Mouse (Mus musculus): ENCODE data around the gene Ank2. TPM values are rescaled to one million over a fixed set of nuclear protein-coding genes. Genes with fewer than 3 reads are reported as not detected.

Ank2 gene
- polyA plus RNA-seq, 1 experiment, result 4.6 TPM

DNA sequence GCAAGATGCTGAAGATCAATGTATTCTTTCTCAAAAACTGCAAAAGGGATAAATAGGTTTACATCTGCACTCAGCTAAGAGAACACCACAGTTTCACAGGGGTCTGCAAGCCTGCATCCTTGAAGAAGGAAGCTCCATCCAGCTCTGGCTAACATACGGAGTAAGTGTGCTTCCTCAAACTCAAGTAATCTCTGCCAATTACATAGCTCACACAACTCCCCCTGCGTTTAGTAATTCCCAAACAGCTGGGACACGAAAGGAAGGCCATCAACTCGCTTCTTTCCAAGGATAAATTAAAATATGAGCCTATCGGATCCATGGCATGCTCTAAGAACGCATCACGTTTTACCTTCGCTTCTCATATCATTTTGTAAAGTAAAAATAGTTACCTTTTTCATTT is 137.3 kb downstream of the Ank2 start:
- H3K4me1 ChIP-seq (replicated peaks; ENCODE audit: control insufficient read depth, insufficient read depth, low read length), result no peaks in the 10 kb centered on the region
- no peak for TF ChIP-seq CTCF (IDR thresholded peaks at IDR 0.05; ENCODE audit: borderline replicate concordance, control insufficient read depth, extremely low read depth, insufficient read depth, low read length, poor library complexity)
- no peak for TF ChIP-seq POLR2A (IDR thresholded peaks at IDR 0.05; ENCODE audit: control insufficient read depth, extremely low read depth, insufficient read depth, low read length, poor library complexity)
- no peak overlapping the region for H3K27ac ChIP-seq (ENCODE audit: control insufficient read depth, insufficient read depth, low read length)
- WGBS, result 88% methylated on average over 8 of the region's 8 CpGs
- no peak overlapping the region for H3K4me3 ChIP-seq (ENCODE audit: control insufficient read depth, insufficient read depth, low read length)
- H3K27me3 ChIP-seq (ENCODE audit: control insufficient read depth, insufficient read depth, low read length), result no peaks in the 10 kb centered on the region
- no peaks in the 10 kb centered on the region for H3K36me3 ChIP-seq (ENCODE audit: control insufficient read depth, insufficient read depth, low read length)
- no peak for DNase-seq

DNA sequence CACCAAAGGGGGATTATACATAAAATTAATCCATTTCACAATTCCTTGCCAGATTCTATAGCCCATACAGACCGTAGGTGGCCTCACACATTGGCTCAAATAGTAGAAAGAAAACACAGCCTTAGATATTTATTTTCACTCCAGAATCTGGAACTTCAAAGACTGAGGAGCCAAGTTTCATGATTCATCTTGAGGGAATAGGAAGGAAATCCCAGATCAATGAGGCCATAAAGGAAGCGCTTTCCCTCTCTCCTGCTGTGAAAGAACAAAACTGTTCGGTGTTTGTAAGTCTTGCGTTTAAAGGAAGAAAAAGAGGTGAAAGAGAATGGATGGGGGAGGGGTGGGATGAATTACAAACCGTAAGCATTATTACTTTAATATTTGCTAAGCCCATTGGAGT is 137.8 kb downstream of the Ank2 start:
- Histone ChIP-seq H3K27ac (ENCODE audit: control insufficient read depth, insufficient read depth, low read length) (no peak overlapping the region), H3K4me1 (replicated peaks; ENCODE audit: control insufficient read depth, insufficient read depth, low read length) (no peaks in the 10 kb centered on the region), H3K4me3 (ENCODE audit: control insufficient read depth, insufficient read depth, low read length) (no peak overlapping the region), H3K36me3 (ENCODE audit: control insufficient read depth, insufficient read depth, low read length) (no peaks in the 10 kb centered on the region), H3K27me3 (ENCODE audit: control insufficient read depth, insufficient read depth, low read length) (no peaks in the 10 kb centered on the region)
- WGBS, result 68% methylated on average over 5 of the region's 5 CpGs
- no peak for DNase-seq
- TF ChIP-seq CTCF (IDR thresholded peaks at IDR 0.05; ENCODE audit: borderline replicate concordance, control insufficient read depth, extremely low read depth, insufficient read depth, low read length, poor library complexity) (no peak), POLR2A (IDR thresholded peaks at IDR 0.05; ENCODE audit: control insufficient read depth, extremely low read depth, insufficient read depth, low read length, poor library complexity) (no peak)

DNA sequence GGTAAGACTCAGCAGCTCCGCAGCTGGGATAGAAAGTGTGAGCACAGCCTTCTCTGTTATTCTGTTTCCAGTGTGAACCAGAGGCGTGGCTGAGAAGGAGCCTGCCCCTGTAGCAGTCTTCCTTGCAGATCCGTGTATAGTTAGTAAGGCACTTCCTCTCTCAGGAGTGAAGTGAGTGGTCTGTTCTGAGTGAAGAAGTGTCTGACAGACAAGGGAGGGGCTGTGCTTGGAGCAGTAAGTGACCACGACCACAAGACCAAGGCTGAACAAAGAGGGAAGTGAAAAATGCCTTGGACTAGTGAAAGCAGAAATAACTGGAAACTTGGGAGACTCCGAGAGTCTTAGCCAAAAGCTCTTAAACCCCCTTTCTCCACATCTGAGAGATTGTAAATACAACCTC is 143.9 kb downstream of the Ank2 start:
- H3K27me3 ChIP-seq (ENCODE audit: control insufficient read depth, insufficient read depth, low read length), result no peaks in the 10 kb centered on the region

DNA sequence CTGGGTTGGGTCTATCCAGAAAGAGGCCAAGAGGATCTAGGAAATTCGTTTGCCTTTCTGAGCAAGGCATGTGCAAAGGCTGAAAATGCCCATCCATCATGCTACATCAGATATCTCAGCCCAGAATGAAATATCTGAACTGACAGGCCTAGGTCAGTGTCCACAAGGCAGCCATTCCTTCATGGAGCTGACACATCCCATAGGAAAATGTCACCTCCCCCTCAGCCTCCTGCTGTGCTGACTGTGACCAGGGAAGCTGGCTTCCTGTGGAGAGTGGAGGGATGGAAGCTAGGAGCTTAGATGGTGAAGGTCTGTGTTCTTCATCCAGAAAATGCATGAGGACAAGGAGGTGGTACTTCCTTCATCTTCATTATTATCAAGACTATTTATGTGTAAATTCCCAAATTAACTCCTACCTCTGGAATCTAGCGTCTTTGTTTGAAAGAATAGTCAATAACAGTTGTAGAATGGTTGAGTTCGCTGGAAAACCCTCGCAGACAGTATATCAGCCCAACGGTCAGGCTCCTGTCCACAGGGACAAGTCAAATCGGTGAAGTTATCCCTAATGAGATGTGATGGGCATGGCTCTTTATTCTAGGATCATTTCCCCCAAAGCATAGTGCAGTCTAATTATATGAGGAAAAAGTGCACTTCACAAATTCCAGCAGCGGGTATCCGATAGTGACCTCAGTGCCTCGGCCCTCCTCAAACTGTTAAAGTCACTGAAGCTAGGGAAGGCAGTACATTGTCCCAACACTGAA is 148.4 kb downstream of the Ank2 start:
- no peak overlapping the region for H3K4me3 ChIP-seq (ENCODE audit: control insufficient read depth, insufficient read depth, low read length)
- H3K4me1 ChIP-seq (replicated peaks; ENCODE audit: control insufficient read depth, insufficient read depth, low read length), result no peaks in the 10 kb centered on the region
- TF ChIP-seq POLR2A (IDR thresholded peaks at IDR 0.05; ENCODE audit: control insufficient read depth, extremely low read depth, insufficient read depth, low read length, poor library complexity) (no peak), CTCF (IDR thresholded peaks at IDR 0.05; ENCODE audit: borderline replicate concordance, control insufficient read depth, extremely low read depth, insufficient read depth, low read length, poor library complexity) (no peak)
- DNase-seq, result no peak
- 90% methylated on average over 9 of the region's 9 CpGs for WGBS
- no peaks in the 10 kb centered on the region for H3K36me3 ChIP-seq (ENCODE audit: control insufficient read depth, insufficient read depth, low read length)
- H3K27me3 ChIP-seq (ENCODE audit: control insufficient read depth, insufficient read depth, low read length), result no peaks in the 10 kb centered on the region
- H3K27ac ChIP-seq (ENCODE audit: control insufficient read depth, insufficient read depth, low read length), result no peak overlapping the region

More for the DNA sequence above, 143.9 kb downstream of the Ank2 start:
- no peaks in the 10 kb centered on the region for H3K36me3 ChIP-seq (ENCODE audit: control insufficient read depth, insufficient read depth, low read length)
- no peak overlapping the region for H3K27ac ChIP-seq (ENCODE audit: control insufficient read depth, insufficient read depth, low read length)
- H3K4me3 ChIP-seq (ENCODE audit: control insufficient read depth, insufficient read depth, low read length), result no peak overlapping the region
- no peaks in the 10 kb centered on the region for H3K4me1 ChIP-seq (replicated peaks; ENCODE audit: control insufficient read depth, insufficient read depth, low read length)
- no peak for DNase-seq
- WGBS, result 26% methylated on average over 5 of the region's 5 CpGs
- TF ChIP-seq POLR2A (IDR thresholded peaks at IDR 0.05; ENCODE audit: control insufficient read depth, extremely low read depth, insufficient read depth, low read length, poor library complexity) (no peak), CTCF (IDR thresholded peaks at IDR 0.05; ENCODE audit: borderline replicate concordance, control insufficient read depth, extremely low read depth, insufficient read depth, low read length, poor library complexity) (no peak)

DNA sequence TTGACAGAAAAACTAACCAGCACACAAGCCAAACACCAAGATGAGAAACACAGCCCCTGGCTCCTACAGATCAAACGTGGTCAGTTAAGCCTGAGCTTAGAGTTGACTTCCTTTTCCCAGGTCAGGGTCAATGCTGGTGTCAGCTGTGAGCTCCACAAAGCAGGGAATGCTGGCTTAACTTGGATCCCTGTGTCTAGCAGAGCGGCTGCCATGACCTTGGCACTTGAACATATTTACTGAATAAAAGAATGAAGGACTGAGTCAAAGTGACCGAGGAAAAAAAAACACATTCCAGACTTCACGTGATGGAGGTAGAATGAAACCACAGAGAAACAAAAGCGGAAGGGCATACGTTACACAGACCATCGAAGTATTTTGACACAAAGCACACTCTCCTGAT is 150.2 kb downstream of the Ank2 start:
- no peaks in the 10 kb centered on the region for H3K4me1 ChIP-seq (replicated peaks; ENCODE audit: control insufficient read depth, insufficient read depth, low read length)
- H3K4me3 ChIP-seq (ENCODE audit: control insufficient read depth, insufficient read depth, low read length), result no peak overlapping the region
- TF ChIP-seq POLR2A (IDR thresholded peaks at IDR 0.05; ENCODE audit: control insufficient read depth, extremely low read depth, insufficient read depth, low read length, poor library complexity), result no peak
- no peak for TF ChIP-seq CTCF (IDR thresholded peaks at IDR 0.05; ENCODE audit: borderline replicate concordance, control insufficient read depth, extremely low read depth, insufficient read depth, low read length, poor library complexity)
- WGBS, result 87% methylated on average over 7 of the region's 7 CpGs
- no peak overlapping the region for H3K27ac ChIP-seq (ENCODE audit: control insufficient read depth, insufficient read depth, low read length)
- no peak for DNase-seq
- no peaks in the 10 kb centered on the region for H3K27me3 ChIP-seq (ENCODE audit: control insufficient read depth, insufficient read depth, low read length)
- H3K36me3 ChIP-seq (ENCODE audit: control insufficient read depth, insufficient read depth, low read length), result no peaks in the 10 kb centered on the region

DNA sequence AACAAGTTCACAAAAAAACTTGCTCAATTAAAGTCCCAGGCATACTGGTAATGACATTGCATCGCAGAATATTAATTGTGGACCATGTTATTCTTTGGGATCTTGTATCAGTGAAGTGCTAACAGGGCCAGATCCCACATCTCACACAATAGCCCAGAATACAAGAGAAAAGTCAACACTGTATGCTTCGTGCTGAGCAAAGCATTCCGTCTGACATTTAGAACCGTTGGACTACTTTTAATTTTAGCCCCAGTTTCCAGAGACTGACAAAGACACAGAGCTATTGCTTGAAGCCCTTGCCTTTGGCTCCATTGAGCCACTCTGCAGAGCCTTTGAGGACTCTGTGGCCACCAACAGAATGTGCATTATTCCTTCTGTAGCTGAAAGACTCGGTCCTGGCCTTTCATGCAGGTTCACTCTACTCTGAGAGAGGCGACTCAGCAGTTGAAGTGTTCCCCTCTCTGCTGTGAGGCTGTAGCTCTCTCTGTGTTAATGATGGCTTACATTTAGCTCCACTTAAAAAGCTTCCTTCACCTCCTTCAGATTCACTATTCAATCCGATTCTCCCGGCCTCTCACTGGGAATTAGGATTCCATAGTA is 153.2 kb downstream of the Ank2 start:
- Histone ChIP-seq H3K27me3 (ENCODE audit: control insufficient read depth, insufficient read depth, low read length) (no peaks in the 10 kb centered on the region), H3K4me3 (ENCODE audit: control insufficient read depth, insufficient read depth, low read length) (no peak overlapping the region), H3K4me1 (replicated peaks; ENCODE audit: control insufficient read depth, insufficient read depth, low read length) (no peaks in the 10 kb centered on the region), H3K27ac (ENCODE audit: control insufficient read depth, insufficient read depth, low read length) (no peak overlapping the region), H3K36me3 (ENCODE audit: control insufficient read depth, insufficient read depth, low read length) (no peaks in the 10 kb centered on the region)
- no peak for DNase-seq
- TF ChIP-seq CTCF (IDR thresholded peaks at IDR 0.05; ENCODE audit: borderline replicate concordance, control insufficient read depth, extremely low read depth, insufficient read depth, low read length, poor library complexity), result no peak
- no peak for TF ChIP-seq POLR2A (IDR thresholded peaks at IDR 0.05; ENCODE audit: control insufficient read depth, extremely low read depth, insufficient read depth, low read length, poor library complexity)
- 91% methylated on average over 8 of the region's 8 CpGs for WGBS

Measured in thymus, adult 2 months (tissue).